Mouse (Mus musculus) adrenal gland, adult 18-20 months (tissue): ENCODE data around the gene Maco1. TPM values are rescaled to one million over a fixed set of nuclear protein-coding genes. Genes with fewer than 3 reads are reported as not detected.

ENCODE experiments used
- DNase-seq, 2 experiments: peaks; one replicate each; pipeline ENCODE4 v3.0.0; 2021 to 2022; ENCODE audit warnings: low spot score in 2 of 2
- total RNA-seq, 2 experiments: library from RNA; stranded (reverse); gene quantifications; 1 replicate in 1 of 2; 2 replicates in 1 of 2; pipeline ENCODE4 v1.2.3; 2021

The Maco1 gene
- total RNA-seq, 2 experiments from 2014 or later = 33.5 to 36.0 TPM

- DNase-seq = no peak
These were observed 99.5 kb downstream of the Maco1 start for GRCm38 (mm10) chr4:134753516-134754261.

- no peak for DNase-seq
These were observed 100.2 kb downstream of the Maco1 start for GRCm38 (mm10) chr4:134752911-134753426.

Other genes starting within 250 kb of the Maco1 start
- 10 to 100 TPM; 14.9 to 20.8 TPM for gene Man1c1, start 149.1 kb downstream of the Maco1 start, total RNA-seq
- 10 to 100 TPM; 41.8 to 53.9 TPM for gene Ldlrap1, start 85.3 kb downstream of the Maco1 start, total RNA-seq
- gene Rhd, start 11.2 kb upstream of the Maco1 start, total RNA-seq = under 1 TPM in 1 of 2 experiments, not detected in 1; 0.46 TPM
- gene Tmem50a, start 61.7 kb upstream of the Maco1 start, total RNA-seq = 100 to 1,000 TPM; 160 to 339 TPM
- 100 to 1,000 TPM; 346 to 591 TPM for gene Rsrp1, start 70.2 kb upstream of the Maco1 start, total RNA-seq
- gene Syf2, start 77.6 kb upstream of the Maco1 start, total RNA-seq = 10 to 100 TPM; 77.2 to 88.8 TPM